Mouse (Mus musculus): ENCODE data around the gene Olfr1163. TPM values are rescaled to one million over a fixed set of nuclear protein-coding genes. Genes with fewer than 3 reads are reported as not detected.

Gene Olfr1163
- polyA plus RNA-seq (2012; rRNA removed) = not detected in 2 replicates

DNA sequence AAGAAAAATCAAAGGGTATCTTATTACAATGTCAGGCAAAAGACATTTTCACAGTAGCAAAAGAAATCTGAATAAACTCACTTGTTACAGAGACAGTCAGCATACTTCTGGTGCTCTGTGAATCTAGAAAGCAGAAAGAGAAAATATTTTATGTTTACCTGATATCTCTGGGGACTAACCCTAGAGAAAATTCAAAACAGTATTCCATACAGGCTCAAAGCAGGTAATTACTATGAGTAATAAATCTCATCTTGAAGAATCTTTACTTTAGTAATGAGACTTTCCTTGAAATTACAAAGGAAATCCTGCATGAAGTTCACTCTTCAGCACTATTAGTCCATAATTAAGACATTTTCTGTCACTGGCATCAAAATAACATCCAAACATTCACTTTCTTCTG lies at the start of gene Olfr1163:
Gene Olfr1163, minus strand, starts transcription at position 101 of the 400 bp plus-strand sequence.

DNA sequence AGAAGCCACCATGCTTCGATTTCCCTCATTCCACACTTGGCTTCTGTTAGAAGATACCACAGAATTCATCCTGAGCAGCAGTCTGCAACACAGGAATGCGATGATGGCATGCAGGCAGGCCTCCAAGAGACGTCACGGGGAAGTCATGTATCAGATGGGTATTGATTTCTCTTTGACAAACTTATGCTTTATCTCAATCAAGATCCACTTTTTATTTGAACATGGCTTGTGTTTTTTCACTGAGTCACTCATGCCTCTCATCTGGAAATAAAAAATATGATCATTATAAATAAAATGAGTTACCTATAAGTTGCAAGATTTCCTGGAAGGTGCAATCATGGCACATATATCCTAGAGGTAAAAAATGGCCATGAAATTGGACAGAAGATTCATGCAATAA lies 22.2 kb upstream of the Olfr1163 start, which contains the start of gene Olfr1164:
Gene Olfr1164, minus strand, starts transcription at position 101 of the 400 bp plus-strand sequence.

DNA sequence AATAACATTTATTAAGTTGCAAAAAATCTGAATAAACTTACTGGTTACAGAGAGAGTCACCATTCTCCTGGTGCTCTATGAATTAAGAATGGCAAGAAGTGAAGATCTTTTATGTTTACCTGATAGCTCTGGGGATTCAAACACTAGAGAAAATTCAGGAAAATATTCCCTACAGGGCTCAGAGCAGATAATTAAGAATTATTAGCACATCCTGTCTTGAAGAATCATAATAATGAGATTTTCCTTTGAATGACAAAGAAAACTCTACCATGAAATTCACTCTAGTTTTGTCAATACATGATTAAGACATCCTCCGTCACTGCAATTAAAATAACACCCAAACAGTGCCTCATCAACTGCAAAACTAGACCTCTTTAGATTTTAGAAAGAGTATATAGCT lies 20.6 kb downstream of the Olfr1163 start, which contains the start of gene Olfr1162:
Gene Olfr1162, minus strand, starts transcription at position 101 of the 400 bp plus-strand sequence.

DNA sequence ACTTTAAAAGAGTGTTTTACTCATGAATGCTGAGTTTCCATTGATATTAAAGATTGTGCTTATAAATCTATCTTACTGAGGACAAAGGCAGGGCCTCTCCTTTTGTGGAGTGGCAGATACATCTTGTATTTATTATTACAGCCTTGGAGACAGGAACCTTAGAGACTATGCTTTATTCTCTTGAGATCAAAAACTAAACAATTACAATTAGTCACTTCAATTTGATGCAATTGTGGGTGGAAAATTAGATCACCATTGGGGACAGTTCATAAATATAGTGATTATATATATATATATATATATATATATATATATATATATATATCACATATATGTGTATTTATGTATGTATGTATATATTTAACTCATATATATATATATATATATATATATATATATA lies 34.0 kb downstream of the Olfr1163 start, which contains the start of gene Olfr73:
Gene Olfr73, minus strand, starts transcription at position 101 of the 400 bp plus-strand sequence.

DNA sequence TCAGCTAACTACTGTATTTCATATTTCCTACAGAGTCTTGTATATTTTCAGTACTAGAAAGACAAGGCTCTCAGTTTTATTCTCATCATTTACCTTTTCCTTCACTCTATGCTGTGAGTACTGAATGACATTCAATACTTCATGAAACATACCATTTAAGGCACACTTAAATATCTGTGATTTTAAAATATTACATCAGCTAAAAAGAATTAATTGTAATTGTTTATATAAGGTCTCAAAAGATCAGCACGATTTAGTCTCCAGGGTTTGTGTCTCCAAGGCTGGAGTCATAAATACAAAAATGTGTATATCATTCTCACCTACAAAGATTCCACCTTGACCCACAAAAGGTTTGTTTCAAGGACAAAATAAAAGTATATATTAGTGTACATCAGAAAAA lies 49.2 kb downstream of the Olfr1163 start, which contains the start of gene Olfr1161:
Gene Olfr1161, plus strand, starts transcription at position 301 of the 400 bp plus-strand sequence.

Other genes with a start within 250 kb of the Olfr1163 start
- not detected in 2 replicates for gene Olfr1148, start 241.3 kb downstream of the Olfr1163 start, polyA plus RNA-seq (2012; rRNA removed)
- not detected in 2 replicates for gene Olfr1150-ps1, start 227.8 kb downstream of the Olfr1163 start, polyA plus RNA-seq (2012; rRNA removed)
- gene Olfr1151, start 216.0 kb downstream of the Olfr1163 start, polyA plus RNA-seq (2012; rRNA removed) = not detected in 2 replicates
- 0.01 TPM in 2 replicates for gene Olfr1152, start 205.3 kb downstream of the Olfr1163 start, polyA plus RNA-seq (2012; rRNA removed)
- gene Olfr1153, start 176.9 kb downstream of the Olfr1163 start, polyA plus RNA-seq (2012; rRNA removed) = not detected in 2 replicates
- gene Olfr1154, start 166.7 kb downstream of the Olfr1163 start, polyA plus RNA-seq (2012; rRNA removed) = not detected in 2 replicates
- not detected in 2 replicates for gene Olfr1155, start 126.7 kb downstream of the Olfr1163 start, polyA plus RNA-seq (2012; rRNA removed)
- gene Olfr1156, start 118.7 kb downstream of the Olfr1163 start, polyA plus RNA-seq (2012; rRNA removed) = not detected in 2 replicates
- gene Olfr1157, start 103.5 kb downstream of the Olfr1163 start, polyA plus RNA-seq (2012; rRNA removed) = not detected in 2 replicates
- gene Olfr74, start 97.2 kb downstream of the Olfr1163 start, polyA plus RNA-seq (2012; rRNA removed) = not detected in 2 replicates
- gene Olfr1158, start 81.7 kb downstream of the Olfr1163 start, polyA plus RNA-seq (2012; rRNA removed) = not detected in 2 replicates
- not detected in 2 replicates for gene Olfr1160, start 63.6 kb downstream of the Olfr1163 start, polyA plus RNA-seq (2012; rRNA removed)
- gene Olfr1161, start 49.1 kb downstream of the Olfr1163 start, polyA plus RNA-seq (2012; rRNA removed) = not detected in 2 replicates
- not detected in 2 replicates for gene Olfr73, start 34.1 kb downstream of the Olfr1163 start, polyA plus RNA-seq (2012; rRNA removed)
- not detected in 2 replicates for gene Olfr1162, start 20.7 kb downstream of the Olfr1163 start, polyA plus RNA-seq (2012; rRNA removed)
- not detected in 2 replicates for gene Olfr1164, start 22.1 kb upstream of the Olfr1163 start, polyA plus RNA-seq (2012; rRNA removed)
- gene Olfr1166, start 56.4 kb upstream of the Olfr1163 start, polyA plus RNA-seq (2012; rRNA removed) = not detected in 2 replicates
- gene Olfr1167, start 83.4 kb upstream of the Olfr1163 start, polyA plus RNA-seq (2012; rRNA removed) = not detected in 2 replicates
- gene Olfr1168, start 110.0 kb upstream of the Olfr1163 start, polyA plus RNA-seq (2012; rRNA removed) = not detected in 2 replicates
- gene Olfr1170, start 156.5 kb upstream of the Olfr1163 start, polyA plus RNA-seq (2012; rRNA removed) = not detected in 2 replicates
- gene Olfr1173, start 208.0 kb upstream of the Olfr1163 start, polyA plus RNA-seq (2012; rRNA removed) = not detected in 2 replicates
- gene Olfr1174-ps, start 243.3 kb upstream of the Olfr1163 start, polyA plus RNA-seq (2012; rRNA removed) = not detected in 2 replicates

Data from central nervous system, embryonic 14 days (tissue).